Mouse (Mus musculus) CH12.LX (cell line): ENCODE results near the gene Nf1. TPM values are rescaled to one million over a fixed set of nuclear protein-coding genes. Genes with fewer than 3 reads are reported as not detected.

Source experiments
- DNase-seq: peaks from one replicate; pipeline ENCODE4 v3.0.0-alpha.2; 2013; ENCODE audit errors: extremely low read depth
- H3K27ac ChIP-seq: 2 replicates; pipeline ENCODE4 v1.5.1; 2012; ENCODE audit warnings: low read depth, mild to moderate bottlenecking, control low read depth, moderate library complexity; ENCODE audit not compliant: insufficient read depth
- H3K27me3 ChIP-seq: replicated peaks from 2 replicates; pipeline ENCODE3; 2012; ENCODE audit warnings: inconsistent platforms
- H3K36me3 ChIP-seq, 2 experiments: replicated peaks in 1 of 2; 2 replicates each; pipeline versions ENCODE3 to v1.6.1; 2012; ENCODE audit warnings: inconsistent platforms in 1 of 2, low read length in 1 of 2, mild to moderate bottlenecking in 1 of 2, mixed read lengths in 1 of 2, moderate library complexity in 1 of 2; ENCODE audit not compliant: control insufficient read depth in 1 of 2, insufficient read depth in 1 of 2
- H3K4me1 ChIP-seq, 2 experiments: 2 replicates each; pipeline ENCODE4 v1.6.1; 2012; ENCODE audit warnings: inconsistent platforms in 1 of 2, moderate library complexity in 1 of 2; ENCODE audit not compliant: insufficient read depth in 2 of 2, control insufficient read depth in 1 of 2
- H3K4me2 ChIP-seq: 2 replicates; pipeline ENCODE4 v1.6.1; 2012; ENCODE audit warnings: low read depth, mild to moderate bottlenecking, control low read depth; ENCODE audit not compliant: poor library complexity, insufficient read depth, severe bottlenecking
- H3K4me3 ChIP-seq, 3 experiments: fragments of 150-350 bp in 1 of 3; sonication (generic) in 1 of 3; replicated peaks in 1 of 3; 2 replicates each; pipeline versions ENCODE3 to v1.5.1; 2011 to 2012; ENCODE audit warnings: low read depth in 2 of 3, low read length in 2 of 3, mild to moderate bottlenecking in 2 of 3, moderate library complexity in 2 of 3, control low read depth in 1 of 3, improper control_type of control experiment in 1 of 3, inconsistent platforms in 1 of 3, mixed read lengths in 1 of 3; ENCODE audit not compliant: poor library complexity in 1 of 3
- H3K79me2 ChIP-seq: replicated peaks from 2 replicates; pipeline ENCODE4 v1.6.1; 2012; ENCODE audit warnings: mild to moderate bottlenecking, moderate library complexity; ENCODE audit not compliant: control insufficient read depth, poor library complexity, insufficient read depth, severe bottlenecking; ENCODE audit errors: extremely low read depth
- H3K9ac ChIP-seq: 2 replicates; pipeline ENCODE4 v1.6.1; 2012; ENCODE audit warnings: low read depth, mild to moderate bottlenecking, control low read depth, moderate library complexity; ENCODE audit not compliant: insufficient read depth
- H3K9me3 ChIP-seq: replicated peaks from 2 replicates; pipeline ENCODE3; 2012; ENCODE audit warnings: low read length, inconsistent platforms, mixed read lengths
- BHLHE40 ChIP-seq: IDR thresholded peaks from 2 replicates; pipeline ENCODE4 v1.6.1; 2011; ENCODE audit warnings: mild to moderate bottlenecking, low read depth, low read length, improper control_type of control experiment
- CHD1 ChIP-seq: IDR thresholded peaks from 2 replicates; pipeline ENCODE4 v1.6.1; 2012; ENCODE audit warnings: low read depth, low read length, improper control_type of control experiment, inconsistent platforms
- CHD2 ChIP-seq: IDR thresholded peaks from 2 replicates; pipeline ENCODE4 v1.6.1; 2011; ENCODE audit warnings: low read length, improper control_type of control experiment
- CTCF ChIP-seq, 2 experiments: IDR thresholded peaks in 1 of 2; conservative IDR thresholded peaks in 1 of 2; 2 replicates each; pipeline ENCODE4 v1.5.1; 2011 to 2012; ENCODE audit warnings: low read depth in 2 of 2, low read length in 2 of 2, improper control_type of control experiment in 1 of 2, inconsistent platforms in 1 of 2, mild to moderate bottlenecking in 1 of 2, moderate library complexity in 1 of 2
- EP300 ChIP-seq: IDR thresholded peaks from 2 replicates; pipeline ENCODE4 v1.6.1; 2011; ENCODE audit warnings: low read length, improper control_type of control experiment
- ETS1 ChIP-seq: conservative IDR thresholded peaks from 2 replicates; pipeline ENCODE4 v1.6.1; 2012; ENCODE audit warnings: low read depth, mild to moderate bottlenecking, inconsistent platforms, low read length, improper control_type of control experiment, moderate library complexity
- GABPA ChIP-seq: IDR thresholded peaks from 2 replicates; pipeline ENCODE4 v1.6.1; 2012; ENCODE audit warnings: low read depth, low read length, improper control_type of control experiment, inconsistent platforms; ENCODE audit not compliant: insufficient replicate concordance
- IRF4 ChIP-seq: IDR thresholded peaks from 2 replicates; pipeline ENCODE4 v1.6.1; 2014; ENCODE audit warnings: low read depth, mild to moderate bottlenecking, inconsistent platforms, low read length, improper control_type of control experiment
- JUN ChIP-seq: IDR thresholded peaks from 2 replicates; pipeline ENCODE4 v1.6.1; 2011; ENCODE audit warnings: low read depth, mild to moderate bottlenecking, low read length, improper control_type of control experiment, moderate library complexity; ENCODE audit not compliant: insufficient read depth
- KAT2A ChIP-seq: IDR thresholded peaks from 2 replicates; pipeline ENCODE4 v1.6.1; 2012; ENCODE audit warnings: low read length, improper control_type of control experiment, inconsistent platforms; ENCODE audit not compliant: insufficient replicate concordance
- MAX ChIP-seq: IDR thresholded peaks from 2 replicates; pipeline ENCODE4 v1.6.1; 2011; ENCODE audit warnings: low read length, improper control_type of control experiment
- MXI1 ChIP-seq: IDR thresholded peaks from 2 replicates; pipeline ENCODE4 v1.6.1; 2011; ENCODE audit warnings: mild to moderate bottlenecking, low read depth, low read length, improper control_type of control experiment
- NELFE ChIP-seq: IDR thresholded peaks from 2 replicates; pipeline ENCODE4 v1.6.1; 2011; ENCODE audit warnings: low read depth, low read length, improper control_type of control experiment
- NRF1 ChIP-seq: IDR thresholded peaks from 2 replicates; pipeline ENCODE4 v1.6.1; 2014; ENCODE audit warnings: low read depth, mild to moderate bottlenecking, inconsistent platforms, low read length, improper control_type of control experiment, moderate library complexity
- POLR2A ChIP-seq: IDR thresholded peaks from 2 replicates; pipeline ENCODE4 v1.6.1; 2011; ENCODE audit warnings: low read depth, mild to moderate bottlenecking, improper control_type of control experiment, low read length
- RAD21 ChIP-seq: IDR thresholded peaks from 2 replicates; pipeline ENCODE4 v1.6.1; 2011; ENCODE audit warnings: low read depth, mild to moderate bottlenecking, low read length, improper control_type of control experiment, moderate library complexity
- RCOR1 ChIP-seq: conservative IDR thresholded peaks from 2 replicates; pipeline ENCODE4 v1.6.1; 2012; ENCODE audit warnings: low read depth, mild to moderate bottlenecking, inconsistent platforms, low read length, improper control_type of control experiment
- SMC3 ChIP-seq: IDR thresholded peaks from 2 replicates; pipeline ENCODE4 v1.6.1; 2011; ENCODE audit warnings: low read depth, low read length, improper control_type of control experiment
- ZC3H11A ChIP-seq: IDR thresholded peaks from 2 replicates; pipeline ENCODE4 v1.6.1; 2012; ENCODE audit warnings: low read depth, mild to moderate bottlenecking, inconsistent platforms, low read length, improper control_type of control experiment
- ZKSCAN1 ChIP-seq: IDR thresholded peaks from 2 replicates; pipeline ENCODE4 v1.6.1; 2012; ENCODE audit warnings: low read depth, inconsistent platforms, low read length, improper control_type of control experiment, borderline replicate concordance
- ZMIZ1 ChIP-seq: IDR thresholded peaks from 2 replicates; pipeline ENCODE4 v1.6.1; 2012; ENCODE audit warnings: low read depth, mild to moderate bottlenecking, inconsistent platforms, low read length, improper control_type of control experiment
- dilution Hi-C: fragments of 300-500 bp; cut with MboI; formaldehyde crosslinking; loops from 2 replicates; pipeline ENCODE4 v1.14.3; 2020; ENCODE audit warnings: low sequenced_read_pairs; ENCODE audit not compliant: extremely low pct_unique_long_range_greater_than_20kb, extremely low pct_ligation_motif_present
- in situ Hi-C: fragments of 300-500 bp; cut with MboI; formaldehyde crosslinking; loops from 3 replicates; pipeline ENCODE4 v1.14.3; 2019; ENCODE audit warnings: low sequenced_read_pairs, low pct_ligation_motif_present, low pct_unique_long_range_greater_than_20kb, mixed read lengths
- polyA plus RNA-seq: library from polyadenylated mRNA; unstranded; fragments of >175 nt; gene quantifications from 2 replicates; pipeline ENCODE4 v1.2.1, GENCODE M21; 2012; ENCODE audit warnings: low read depth; ENCODE audit not compliant: insufficient read length
- total RNA-seq, 2 experiments: library from RNA; depleted of rRNA; stranded (reverse); fragments of 300-350 nt in 1 of 2; fragments of >200 nt in 1 of 2; gene quantifications; 2 replicates each; pipeline ENCODE4 v1.2.3; 2012 to 2014

The Nf1 gene
- total and polyA plus RNA-seq, 3 experiments = 7.3 to 19.5 (median 12.4) TPM

GRCm38 (mm10) chr11:79584191-79584590, 244.7 kb downstream of the Nf1 start:
- Histone ChIP-seq H3K4me1 (peaks cover 0 to 9% of the 10 kb centered on the region in 2 experiments; a peak in 2 of 4 replicates), H3K27me3 (peaks cover 5% of the 10 kb centered on the region), H3K36me3 (peaks cover 0 to 13% of the 10 kb centered on the region in 2 experiments), H3K79me2 (no peaks in the 10 kb centered on the region), H3K4me3 (no peak overlapping the region), H3K27ac (no peak overlapping the region)
- in situ Hi-C loops = loop anchor here (5.0 kb wide), 2 partner anchors 103 to 357 kb away; no protein-coding TSS in a partner anchor
- peak; percentile 77 for DNase-seq
- dilution Hi-C loops = no loop called here
- TF ChIP-seq ZKSCAN1 (no peak), EP300 (no peak), ZC3H11A (peak; percentile 54), ZMIZ1 (no peak), GABPA (no peak), IRF4 (no peak), BHLHE40 (no peak), CTCF (conservative IDR thresholded peaks at IDR 0.05 in 1 of 2, IDR thresholded peaks at IDR 0.05 in 1 of 2; ENCODE audit: low read depth in 2 of 2, low read length in 2 of 2) (peak; percentile 92 to 96), NELFE (no peak), RAD21 (peak; percentile 93), RCOR1 (no peak), NRF1 (no peak), KAT2A (no peak), SMC3 (peak; percentile 96), ETS1 (no peak)
- TF ChIP-seq, all 38 proteins: peak for 4
- Histone ChIP-seq H3K4me2 (no peak overlapping the region), H3K9ac (no peak overlapping the region), H3K9me3 (no peaks in the 10 kb centered on the region)

GRCm38 (mm10) chr11:79589317-79590075, 250.0 kb downstream of the Nf1 start:
- H3K79me2 ChIP-seq = no peaks in the 10 kb centered on the region
- H3K27ac ChIP-seq = no peak overlapping the region
- H3K27me3 ChIP-seq = peaks cover 36% of the 10 kb centered on the region
- in situ Hi-C loops = loop anchor here (5.0 kb wide), 2 partner anchors 33 to 333 kb away; no protein-coding TSS in a partner anchor
- no peak overlapping the region for H3K9ac ChIP-seq
- H3K36me3 ChIP-seq = no peaks in the 10 kb centered on the region
- H3K9me3 ChIP-seq = no peaks in the 10 kb centered on the region
- peak; percentile 57 for DNase-seq
- no peak overlapping the region for H3K4me3 ChIP-seq
- no peak overlapping the region for H3K4me2 ChIP-seq
- TF ChIP-seq CTCF (conservative IDR thresholded peaks at IDR 0.05 in 1 of 2, IDR thresholded peaks at IDR 0.05 in 1 of 2; ENCODE audit: low read depth in 2 of 2, low read length in 2 of 2) (peak; percentile 21 to 75; a peak in 3 of 4 replicates), RAD21 (peak; percentile 73), POLR2A (no peak), JUN (no peak), RCOR1 (no peak), ZC3H11A (no peak), CHD1 (no peak), CHD2 (no peak), MXI1 (no peak), BHLHE40 (no peak), MAX (no peak), SMC3 (peak; percentile 67)
- H3K4me1 ChIP-seq = peaks cover 13 to 27% of the 10 kb centered on the region in 2 experiments
- dilution Hi-C loops = no loop called here
